Mouse (Mus musculus): ENCODE measurements at regions not wholly inside any gene's neighbourhood (a gene's known extent, or its start where the extent isn't known, plus 50 kb on each side); places are given as distances from the start of the nearest gene placed in this dataset.

GRCm38 (mm10) chr5:53329591-53329990, 62.7 kb downstream of the Smim20 start:
- TF ChIP-seq GATA1 (IDR thresholded peaks at IDR 0.05; ENCODE audit: borderline replicate concordance, low read length) (no peak), CTCF (IDR thresholded peaks at IDR 0.05; ENCODE audit: low read depth, low read length) (no peak), TAL1 (conservative IDR thresholded peaks at IDR 0.05; ENCODE audit: low read depth, low read length) (no peak), POLR2AphosphoS5 (IDR thresholded peaks at IDR 0.05; ENCODE audit: insufficient replicate concordance, low read depth, low read length) (no peak), GATA2 (IDR thresholded peaks at IDR 0.05; ENCODE audit: borderline replicate concordance, low read depth, low read length) (no peak)

Data from G1E (cell line).